Mouse (Mus musculus) cerebellum, postnatal 10 days (tissue): ENCODE data around the gene 4632433K11Rik.
"Not testable (repeated sequence)": the region's sequence is repeated elsewhere in the genome, so short reads cannot be mapped to it uniquely, and the experiment has no call there.

Experiments
- DNase-seq, 2 experiments: peaks; one replicate each; pipeline ENCODE4 v3.0.0; 2021; ENCODE audit warnings: mixed read lengths in 2 of 2

The 4632433K11Rik gene

GRCm38 (mm10) chr7:5033818-5034217 lies at the start of gene 4632433K11Rik:
Gene 4632433K11Rik (plus strand): TSS chr7:5034118.
- DNase-seq, result no peak

DNA sequence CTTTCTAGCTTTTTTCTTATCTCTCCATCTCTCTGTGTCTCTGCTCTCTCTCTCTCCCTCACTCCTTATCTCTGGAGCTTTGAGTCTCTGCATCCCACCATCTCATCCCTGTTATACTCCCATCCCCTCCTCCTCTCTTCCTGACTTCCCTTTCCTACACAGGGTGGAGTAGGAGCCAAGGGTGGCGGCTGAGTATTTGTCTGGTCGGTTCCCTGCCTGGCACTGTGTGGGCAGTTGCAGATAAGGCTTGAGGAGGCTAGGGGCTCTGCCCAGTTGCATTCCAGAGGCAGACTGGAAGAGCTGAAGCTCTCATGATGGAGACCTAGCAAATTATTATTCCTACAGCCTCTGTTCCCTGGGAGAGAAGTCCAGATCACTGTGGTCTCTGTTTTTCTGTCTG lies 45.7 kb upstream of the 4632433K11Rik start:
- no peak for DNase-seq

DNA sequence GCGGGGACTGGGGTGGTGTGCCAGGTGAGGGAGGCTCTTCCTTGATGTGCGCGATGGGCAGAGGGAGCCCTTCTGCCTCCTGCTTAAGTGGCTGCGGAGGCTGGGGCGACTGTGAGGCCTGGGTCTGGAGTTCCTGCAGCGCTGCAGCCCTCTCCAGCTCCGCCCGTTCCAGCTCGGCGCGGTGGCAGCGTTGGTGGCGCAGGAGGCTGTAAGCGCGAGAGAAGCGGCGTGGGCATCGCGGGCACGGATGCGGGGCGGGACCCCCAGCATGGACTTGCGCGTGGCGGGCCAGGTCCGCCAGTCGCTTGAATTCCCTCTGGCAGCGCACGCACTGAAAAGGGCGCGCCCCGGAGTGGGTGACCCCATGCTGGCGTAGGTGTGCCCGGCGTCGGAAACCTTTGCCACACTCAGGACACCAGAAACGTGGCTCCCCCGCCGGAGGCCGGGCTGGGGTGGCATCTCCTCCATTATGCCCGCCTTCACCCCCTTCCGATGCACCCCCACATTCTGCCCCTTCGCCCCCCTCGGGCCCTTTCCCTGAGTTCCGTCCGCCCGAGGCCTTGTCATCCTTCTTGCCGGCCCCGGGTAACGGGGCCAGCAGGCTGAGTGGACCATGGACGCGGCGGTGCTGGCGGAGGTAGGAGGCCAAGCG lies 40.4 kb upstream of the 4632433K11Rik start:
- peak; percentile 35 to 42 for DNase-seq

DNA sequence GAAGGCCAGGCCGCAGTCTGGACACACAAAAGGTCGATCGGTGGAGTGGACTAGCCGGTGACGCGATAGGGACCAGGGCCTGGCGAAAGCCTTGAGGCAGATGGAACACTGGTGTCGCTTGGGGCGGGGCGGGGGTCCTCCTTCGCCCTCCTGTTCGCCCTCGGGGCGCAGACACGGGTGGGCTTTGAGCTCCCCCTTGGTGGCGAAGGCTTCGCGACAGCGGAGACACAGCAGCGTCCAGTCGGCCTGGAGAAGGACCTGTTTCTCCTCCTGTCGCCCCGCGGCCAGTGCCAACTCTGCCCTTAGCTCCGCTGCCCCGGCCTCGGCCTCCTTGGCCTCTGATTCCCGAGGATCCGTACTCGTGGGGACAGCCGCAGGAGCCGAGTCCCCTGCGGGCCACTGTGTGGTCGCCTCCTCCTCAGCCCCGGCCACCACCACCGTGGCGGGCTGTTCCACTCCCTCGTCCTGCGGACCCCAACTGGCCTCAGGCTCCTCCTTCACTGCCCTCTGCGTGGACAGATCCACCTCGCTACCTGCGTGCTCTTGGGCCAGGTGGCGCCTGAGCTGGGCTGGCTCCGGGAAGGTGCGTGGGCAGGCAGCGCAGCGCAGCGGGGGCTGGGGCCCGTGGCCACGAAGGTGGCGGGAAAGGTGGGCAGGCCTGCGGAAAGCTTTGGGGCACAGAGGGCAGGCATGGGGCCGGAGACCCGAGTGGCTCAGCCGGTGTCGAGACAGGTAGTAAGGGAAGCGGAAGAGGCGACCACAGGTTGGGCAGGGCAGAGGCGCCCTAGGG lies 39.7 kb upstream of the 4632433K11Rik start:
- DNase-seq, result peak; percentile 33 to 42

GRCm38 (mm10) chr7:4995268-4996002 lies 38.5 kb upstream of the 4632433K11Rik start:
- DNase-seq, result no peak

DNA sequence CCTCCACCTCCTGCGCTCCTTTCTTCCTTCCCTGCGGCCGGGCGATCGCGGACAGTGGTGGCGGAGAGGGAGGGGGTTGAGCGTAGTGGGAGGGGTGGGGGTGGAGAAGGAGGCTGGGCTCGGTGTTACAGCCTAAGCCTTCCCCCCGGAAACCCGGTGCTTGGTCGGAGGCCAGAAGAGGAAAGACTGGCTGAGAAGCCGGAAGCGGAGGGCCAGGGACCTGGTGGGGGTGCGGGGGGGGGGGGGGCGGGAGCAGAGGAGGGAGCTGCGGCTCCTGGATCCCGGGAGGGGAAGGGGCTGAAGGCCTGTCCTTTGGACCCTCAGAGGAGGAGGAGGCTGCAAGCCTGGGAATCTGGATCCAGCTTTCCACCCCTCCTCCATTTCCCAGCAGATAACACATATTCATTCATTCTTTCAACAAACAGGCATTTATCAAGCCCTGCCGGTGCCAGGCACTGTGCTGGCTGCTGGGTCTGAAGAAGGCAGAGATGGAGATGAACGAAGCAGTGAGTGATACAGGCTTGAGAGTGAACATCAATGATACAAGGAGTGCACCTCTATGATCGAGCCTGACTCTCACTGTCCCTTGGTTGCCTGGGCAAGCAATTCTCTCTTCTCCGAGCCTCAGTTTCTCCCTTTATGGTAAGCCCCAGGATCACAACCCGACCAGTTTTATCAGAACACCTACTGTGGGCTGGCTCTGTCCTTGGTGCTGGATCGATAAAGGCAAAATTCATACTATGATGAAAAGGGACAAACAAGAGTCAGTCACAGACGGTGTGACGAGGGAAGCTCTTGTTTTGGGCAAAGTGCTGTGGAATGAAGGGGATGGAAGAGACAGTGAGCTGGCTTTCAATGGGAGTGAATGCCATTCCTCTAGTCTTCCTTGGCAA lies 37.7 kb upstream of the 4632433K11Rik start, which contains the start of gene Zfp579:
Gene Zfp579 (minus strand): TSS at position 156 of the 893 bp plus-strand sequence.
- peak; percentile 99 for DNase-seq

- DNase-seq, result no peak
These were observed 37.0 kb upstream of the 4632433K11Rik start for GRCm38 (mm10) chr7:4996934-4997333.

- no peak for DNase-seq
These were observed 34.0 kb upstream of the 4632433K11Rik start for GRCm38 (mm10) chr7:4999876-5000275.

GRCm38 (mm10) chr7:5002876-5003275 lies 31.0 kb upstream of the 4632433K11Rik start:
- DNase-seq, result not testable (repeated sequence)

- no peak for DNase-seq
These were observed 25.7 kb upstream of the 4632433K11Rik start for GRCm38 (mm10) chr7:5008229-5008628.

- no peak for DNase-seq
These were observed 21.0 kb upstream of the 4632433K11Rik start for GRCm38 (mm10) chr7:5012681-5013513.

DNA sequence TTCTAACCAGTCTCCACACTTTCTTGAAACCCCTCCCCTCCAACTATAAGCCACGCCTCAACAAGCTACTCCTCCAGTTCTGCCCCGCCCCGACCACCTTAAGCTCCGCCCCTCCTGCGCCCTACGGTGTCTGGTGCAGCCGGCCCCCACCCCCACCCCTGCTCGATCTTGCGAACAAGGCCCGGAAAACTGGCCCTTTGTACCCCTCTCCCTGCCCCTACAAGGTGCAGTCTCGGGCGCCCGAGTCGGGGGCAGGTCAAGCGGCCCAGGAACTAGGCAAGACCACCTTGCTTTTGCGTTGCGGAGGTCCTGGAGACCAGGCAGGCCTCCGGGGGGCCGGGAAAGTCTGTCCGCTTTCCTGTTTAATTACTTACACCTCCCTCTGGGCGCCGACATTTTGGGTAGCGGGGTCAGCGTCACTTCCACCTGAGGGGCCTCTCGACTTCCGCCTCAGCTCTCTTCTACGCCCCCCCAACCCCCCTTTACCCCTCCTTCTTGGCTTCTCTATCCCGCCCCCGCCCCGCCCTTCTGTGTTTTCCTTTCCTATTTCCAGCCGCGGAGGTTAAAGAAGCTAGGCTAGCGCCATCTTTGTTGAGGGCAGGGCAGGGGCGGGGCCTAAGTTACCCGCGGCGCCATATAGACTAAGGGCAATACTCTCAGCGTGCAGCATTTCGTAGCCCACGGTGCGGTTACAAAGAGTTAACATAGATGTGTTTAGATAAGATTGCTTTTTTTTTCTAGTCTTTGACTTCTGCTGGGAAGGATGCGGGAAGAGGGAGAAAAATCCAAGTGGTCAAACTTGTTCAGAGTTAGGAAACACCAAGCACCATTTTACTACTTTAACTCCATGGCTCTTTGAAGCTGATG lies 19.4 kb upstream of the 4632433K11Rik start, which contains the start of the genes Zfp524 and Fiz1:
Gene Zfp524 (plus strand): TSS at position 165 of the 867 bp plus-strand sequence.
Gene Fiz1 (minus strand): TSS at position 447 of the 867 bp plus-strand sequence.
- peak; percentile 99 for DNase-seq

GRCm38 (mm10) chr7:5015118-5016001 lies 18.6 kb upstream of the 4632433K11Rik start, which contains the start of gene Gm44973:
Gene Gm44973 (plus strand): TSS chr7:5015496.
- peak; percentile 97 to 99 for DNase-seq

- DNase-seq, result no peak
These were observed 17.9 kb upstream of the 4632433K11Rik start for GRCm38 (mm10) chr7:5016057-5016456.

DNA sequence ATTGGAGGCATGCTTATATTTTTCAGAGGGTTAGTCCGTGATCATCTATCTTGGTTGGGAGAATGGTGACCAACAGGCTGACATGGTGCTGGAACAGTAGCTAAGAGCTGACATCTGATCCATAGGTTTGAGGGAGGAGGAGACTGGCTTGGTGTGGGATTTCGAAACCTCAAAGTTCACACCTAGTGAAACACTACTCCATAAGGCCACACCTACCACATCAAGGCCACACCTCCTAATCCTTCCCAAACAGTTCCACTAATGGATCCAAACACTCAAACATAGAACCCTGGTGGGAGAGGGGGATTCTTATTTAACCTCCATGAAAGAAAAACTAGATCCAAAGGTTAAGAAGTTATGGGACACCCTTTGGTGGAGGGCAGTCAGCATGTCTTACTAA lies 17.0 kb upstream of the 4632433K11Rik start:
- no peak for DNase-seq

GRCm38 (mm10) chr7:5017352-5017751 lies 16.6 kb upstream of the 4632433K11Rik start:
- peak in 1 of 2 experiments; percentile 55 for DNase-seq

GRCm38 (mm10) chr7:5017931-5018330 lies 16.0 kb upstream of the 4632433K11Rik start:
- DNase-seq, result no peak

- DNase-seq, result not testable (repeated sequence)
These were observed 14.3 kb upstream of the 4632433K11Rik start for GRCm38 (mm10) chr7:5019576-5019975.
